Mouse (Mus musculus): Measurements from ENCODE around the gene Tmbim6. TPM values are rescaled to one million over a fixed set of nuclear protein-coding genes. Genes with fewer than 3 reads are reported as not detected.
A peak's percentile ranks its signal among the peaks of the same experiment; 100 is the strongest.

Tmbim6 gene
- polyA plus RNA-seq, 1 experiment from 2014 or later, result 370 TPM

- DNase-seq (ENCODE audit: low spot score) (peak; percentile 77), ATAC-seq (replicated peaks; ENCODE audit: low FRiP score, low TSS enrichment, low read depth) (peak; percentile 74)
- Histone ChIP-seq H3K9ac (ENCODE audit: low read length) (peak overlapping the region; percentile 73), H3K4me1 (replicated peaks; ENCODE audit: control insufficient read depth, insufficient read depth, low read length) (peaks cover 18% of the 10 kb centered on the region), H3K4me2 (ENCODE audit: low read length) (peak overlapping the region; percentile 79), H3K36me3 (ENCODE audit: control insufficient read depth, insufficient read depth, low read length) (peaks cover 10% of the 10 kb centered on the region; the same call in 1 of the 2 replicates), H3K27ac (ENCODE audit: low read depth) (peak overlapping the region; percentile 88), H3K27me3 (replicated peaks; ENCODE audit: control insufficient read depth, insufficient read depth, low read length) (no peaks in the 10 kb centered on the region), H3K4me3 (ENCODE audit: low read depth, low read length) (peak overlapping the region; percentile 71), H3K9me3 (ENCODE audit: control insufficient read depth, low read length) (no peaks in the 10 kb centered on the region)
- under 1% methylated on average over 43 of the region's 43 CpGs for WGBS
These were observed 64.4 kb downstream of the Tmbim6 start for GRCm38 (mm10) chr15:99456963-99457605.

GRCm38 (mm10) chr15:99457606-99458401, 65.1 kb downstream of the Tmbim6 start, which contains the start of gene Nckap5l:
Gene Nckap5l, minus strand, starts transcription at chr15:99457748.
- Histone ChIP-seq H3K4me1 (replicated peaks; ENCODE audit: control insufficient read depth, insufficient read depth, low read length) (peaks cover 18% of the 10 kb centered on the region), H3K4me2 (ENCODE audit: low read length) (peak within 1 kb of the TSS; percentile 79), H3K27ac (ENCODE audit: low read depth) (peak within 1 kb of the TSS; percentile 88), H3K27me3 (replicated peaks; ENCODE audit: control insufficient read depth, insufficient read depth, low read length) (no peaks in the 10 kb centered on the region), H3K9me3 (ENCODE audit: control insufficient read depth, low read length) (no peaks in the 10 kb centered on the region), H3K4me3 (ENCODE audit: low read depth, low read length) (peak within 1 kb of the TSS; percentile 71), H3K9ac (ENCODE audit: low read length) (peak within 1 kb of the TSS; percentile 73), H3K36me3 (ENCODE audit: control insufficient read depth, insufficient read depth, low read length) (peaks cover 5% of the 10 kb centered on the region; the same call in 1 of the 2 replicates)
- 1% methylated on average over 43 of the region's 45 CpGs for WGBS
- DNase-seq (ENCODE audit: low spot score), result peak; percentile 96
- ATAC-seq (replicated peaks; ENCODE audit: low FRiP score, low TSS enrichment, low read depth), result peak; percentile 97

Other genes with a start within 250 kb of the Tmbim6 start
- 0.39 and 0.51 TPM in 2 replicates for gene Kcnh3, start 168.0 kb upstream of the Tmbim6 start, polyA plus RNA-seq (2014; fragmentation: Nextera tagmentation; extraction: Ambion mirVana)
- gene Mcrs1, start 140.9 kb upstream of the Tmbim6 start, polyA plus RNA-seq (2014; fragmentation: Nextera tagmentation; extraction: Ambion mirVana), result 146 and 154 TPM in 2 replicates
- 40.6 and 51.1 TPM in 2 replicates for gene Prpf40b, start 97.8 kb upstream of the Tmbim6 start, polyA plus RNA-seq (2014; fragmentation: Nextera tagmentation; extraction: Ambion mirVana)
- gene Fam186b, start 97.0 kb upstream of the Tmbim6 start, polyA plus RNA-seq (2014; fragmentation: Nextera tagmentation; extraction: Ambion mirVana), result 0.11 and 0.24 TPM in 2 replicates
- 15.9 and 19.5 TPM in 2 replicates for gene Fmnl3, start 22.4 kb upstream of the Tmbim6 start, polyA plus RNA-seq (2014; fragmentation: Nextera tagmentation; extraction: Ambion mirVana)
- gene Nckap5l, start 64.9 kb downstream of the Tmbim6 start, polyA plus RNA-seq (2014; fragmentation: Nextera tagmentation; extraction: Ambion mirVana), result 8.9 and 9.3 TPM in 2 replicates
- 12.4 and 13.7 TPM in 2 replicates for gene Bcdin3d, start 81.8 kb downstream of the Tmbim6 start, polyA plus RNA-seq (2014; fragmentation: Nextera tagmentation; extraction: Ambion mirVana)
- 0.41 and 0.42 TPM in 2 replicates for gene Faim2, start 135.3 kb downstream of the Tmbim6 start, polyA plus RNA-seq (2014; fragmentation: Nextera tagmentation; extraction: Ambion mirVana)
- not detected in 2 replicates for gene Aqp2, start 186.2 kb downstream of the Tmbim6 start, polyA plus RNA-seq (2014; fragmentation: Nextera tagmentation; extraction: Ambion mirVana)
- 0.16 and 0.30 TPM in 2 replicates for gene Aqp5, start 197.9 kb downstream of the Tmbim6 start, polyA plus RNA-seq (2014; fragmentation: Nextera tagmentation; extraction: Ambion mirVana)
- gene Aqp6, start 208.5 kb downstream of the Tmbim6 start, polyA plus RNA-seq (2014; fragmentation: Nextera tagmentation; extraction: Ambion mirVana), result not detected in 2 replicates